Mouse (Mus musculus) forebrain, embryonic 13.5 days (tissue): ENCODE data around the gene Fcgr2b. TPM values are rescaled to one million over a fixed set of nuclear protein-coding genes. Genes with fewer than 3 reads are reported as not detected.

ENCODE experiments used
- ATAC-seq: fragments of 200-750 bp; cut with Nextera tagmentation; 2 replicates; pipeline ENCODE4 v1.8.0; 2017
- H3K27ac ChIP-seq: fragments of 300-500 bp; sonication (generic); 2 replicates; pipeline ENCODE4 v1.5.1; 2015; ENCODE audit warnings: inconsistent platforms, mild to moderate bottlenecking, moderate library complexity
- H3K27me3 ChIP-seq: fragments of 300-500 bp; sonication (generic); 2 replicates; pipeline ENCODE4 v1.6.1; 2015; ENCODE audit warnings: mild to moderate bottlenecking, inconsistent platforms
- H3K36me3 ChIP-seq: fragments of 300-500 bp; sonication (generic); 2 replicates; pipeline ENCODE4 v1.6.1; 2015; ENCODE audit warnings: mild to moderate bottlenecking, inconsistent platforms; ENCODE audit not compliant: poor library complexity, severe bottlenecking
- H3K4me1 ChIP-seq: fragments of 300-500 bp; sonication (generic); 2 replicates; pipeline ENCODE4 v1.6.1; 2015; ENCODE audit warnings: inconsistent platforms
- H3K4me2 ChIP-seq: fragments of 300-500 bp; sonication (generic); 2 replicates; pipeline ENCODE4 v1.6.1; 2015; ENCODE audit warnings: inconsistent platforms, mild to moderate bottlenecking, moderate library complexity
- H3K4me3 ChIP-seq: fragments of 300-500 bp; sonication (generic); 2 replicates; pipeline ENCODE4 v1.5.1; 2015; ENCODE audit warnings: mild to moderate bottlenecking, inconsistent platforms
- H3K9ac ChIP-seq: fragments of 300-500 bp; sonication (generic); 2 replicates; pipeline ENCODE4 v1.6.1; 2015; ENCODE audit warnings: mild to moderate bottlenecking, inconsistent platforms
- H3K9me3 ChIP-seq: fragments of 300-500 bp; sonication (generic); replicated peaks from 2 replicates; pipeline ENCODE4 v1.6.1; 2016; ENCODE audit warnings: inconsistent platforms
- WGBS: fragments of 180-500 bp; shearing (Covaris S2); methylation state at CpG from one replicate; pipeline ENCODE4 v1.1.7; 2015; 5-methylcytosine and 5-hydroxymethylcytosine counted together
- polyA plus RNA-seq: library from polyadenylated mRNA; unstranded; fragments of >200 nt; fragmentation: Nextera tagmentation; extraction: Ambion mirVana; gene quantifications from 2 replicates; pipeline ENCODE4 v1.2.1, GENCODE M21; 2015

The Fcgr2b gene
- polyA plus RNA-seq, 1 experiment from 2014 or later = 0.12 TPM

- H3K27ac ChIP-seq = no peak within 1 kb of the TSS
- peaks cover 8% of the 10 kb centered on the region for H3K4me1 ChIP-seq
- no peak within 1 kb of the TSS for H3K4me3 ChIP-seq
- 56% methylated on average over 5 of the region's 5 CpGs for WGBS
- H3K27me3 ChIP-seq = peaks cover 18% of the 10 kb centered on the region
- H3K9ac ChIP-seq = no peak within 1 kb of the TSS
- no peaks in the 10 kb centered on the region for H3K36me3 ChIP-seq
- no peak for ATAC-seq
- no peak within 1 kb of the TSS for H3K4me2 ChIP-seq
- H3K9me3 ChIP-seq = no peaks in the 10 kb centered on the region
These were observed 63.3 kb downstream of the Fcgr2b start, which contains the start of gene Fcrlb for GRCm38 (mm10) chr1:170912891-170913615. Gene Fcrlb, minus strand, starts transcription at chr1:170912941.

- Histone ChIP-seq H3K27me3 (peaks cover 28% of the 10 kb centered on the region), H3K9ac (no peak overlapping the region), H3K4me1 (peaks cover 17% of the 10 kb centered on the region), H3K27ac (no peak overlapping the region), H3K4me3 (no peak overlapping the region), H3K4me2 (no peak overlapping the region), H3K36me3 (no peaks in the 10 kb centered on the region), H3K9me3 (no peaks in the 10 kb centered on the region)
- no peak for ATAC-seq
- 85% methylated on average over 11 of the region's 11 CpGs for WGBS
These were observed 64.3 kb downstream of the Fcgr2b start for GRCm38 (mm10) chr1:170911907-170912660.

Other genes with a start within 250 kb of the Fcgr2b start
- gene Atf6, start 108.8 kb downstream of the Fcgr2b start, polyA plus RNA-seq = 6.6 and 8.2 TPM in 2 replicates
- 0.34 TPM in 1 of 2 replicates, not detected in the other for gene Gm26620, start 91.5 kb downstream of the Fcgr2b start, polyA plus RNA-seq
- gene Dusp12, start 91.0 kb downstream of the Fcgr2b start, polyA plus RNA-seq = 28.9 and 30.0 TPM in 2 replicates
- gene Fcrlb, start 63.6 kb downstream of the Fcgr2b start, polyA plus RNA-seq = 0.14 TPM in 1 of 2 replicates, not detected in the other
- not detected in 2 replicates for gene Fcrla, start 49.0 kb downstream of the Fcgr2b start, polyA plus RNA-seq
- 0.33 TPM in 1 of 2 replicates, not detected in the other for gene Fcgr4, start 42.4 kb upstream of the Fcgr2b start, polyA plus RNA-seq
- gene Fcgr3, start 88.4 kb upstream of the Fcgr2b start, polyA plus RNA-seq = 3.5 and 3.8 TPM in 2 replicates
- 6.6 and 7.8 TPM in 2 replicates for gene Cfap126, start 137.4 kb upstream of the Fcgr2b start, polyA plus RNA-seq
- gene Sdhc, start 174.1 kb upstream of the Fcgr2b start, polyA plus RNA-seq = 223 and 229 TPM in 2 replicates
- gene Mpz, start 174.2 kb upstream of the Fcgr2b start, polyA plus RNA-seq = 0.22 TPM in 1 of 2 replicates, not detected in the other
- 6.2 and 8.8 TPM in 2 replicates for gene Pcp4l1, start 219.7 kb upstream of the Fcgr2b start, polyA plus RNA-seq
- 0.32 and 0.37 TPM in 2 replicates for gene Nr1i3, start 237.4 kb upstream of the Fcgr2b start, polyA plus RNA-seq
- 33.8 and 43.0 TPM in 2 replicates for gene Tomm40l, start 246.0 kb upstream of the Fcgr2b start, polyA plus RNA-seq
- 2.6 and 8.3 TPM in 2 replicates for gene Apoa2, start 248.5 kb upstream of the Fcgr2b start, polyA plus RNA-seq